Mouse (Mus musculus) myocyte (in vitro differentiated cells): ENCODE results near the gene Rbfox1.

Experiments
- CEBPB ChIP-seq: IDR thresholded peaks from 2 replicates; pipeline ENCODE4 v1.6.1; 2011; ENCODE audit warnings: mild to moderate bottlenecking, moderate library complexity; ENCODE audit not compliant: poor library complexity, insufficient read depth, severe bottlenecking
- E2F4 ChIP-seq: IDR thresholded peaks from one replicate; pipeline ENCODE4 v1.6.1; 2011; ENCODE audit warnings: mild to moderate bottlenecking, control low read depth, moderate library complexity; ENCODE audit not compliant: insufficient read depth
- MAX ChIP-seq: IDR thresholded peaks from one replicate; pipeline ENCODE4 v1.6.1; 2011; ENCODE audit warnings: low read depth, mild to moderate bottlenecking, control low read depth
- MYOD1 ChIP-seq, 3 experiments: IDR thresholded peaks; one replicate each; pipeline ENCODE4 v1.6.1; 2011; ENCODE audit warnings: control low read depth in 2 of 3, low read depth in 2 of 3, mild to moderate bottlenecking in 2 of 3, moderate library complexity in 1 of 3; ENCODE audit not compliant: insufficient read length in 2 of 3, control insufficient read depth in 1 of 3
- MYOG ChIP-seq, 3 experiments: IDR thresholded peaks; one replicate each; pipeline ENCODE4 v1.6.1; 2011; ENCODE audit warnings: control low read depth in 2 of 3, low read depth in 2 of 3, mild to moderate bottlenecking in 2 of 3; ENCODE audit not compliant: insufficient read length in 2 of 3, control insufficient read depth in 1 of 3, insufficient read depth in 1 of 3
- POLR2A ChIP-seq: IDR thresholded peaks from one replicate; pipeline ENCODE4 v1.6.1; 2011; ENCODE audit warnings: low read depth, mild to moderate bottlenecking, control low read depth, moderate library complexity; ENCODE audit not compliant: insufficient read length
- POLR2AphosphoS2 ChIP-seq: IDR thresholded peaks from one replicate; pipeline ENCODE4 v1.6.1; 2011; ENCODE audit warnings: low read depth, control low read depth; ENCODE audit not compliant: insufficient read length
- REST ChIP-seq: IDR thresholded peaks from one replicate; pipeline ENCODE4 v1.6.1; 2011; ENCODE audit warnings: mild to moderate bottlenecking, control low read depth, moderate library complexity; ENCODE audit not compliant: insufficient read depth, insufficient read length
- TCF12 ChIP-seq: IDR thresholded peaks from one replicate; pipeline ENCODE4 v1.6.1; 2011; ENCODE audit warnings: mild to moderate bottlenecking, control low read depth; ENCODE audit not compliant: poor library complexity, insufficient read depth, severe bottlenecking
- TCF3 ChIP-seq: IDR thresholded peaks from one replicate; pipeline ENCODE4 v1.6.1; 2011; ENCODE audit warnings: low read depth, control low read depth; ENCODE audit not compliant: insufficient read length
- USF1 ChIP-seq: IDR thresholded peaks from one replicate; pipeline ENCODE4 v1.6.1; 2011; ENCODE audit warnings: low read depth, mild to moderate bottlenecking, control low read depth, moderate library complexity

- no peak for TF ChIP-seq POLR2A
- TF ChIP-seq MYOG (IDR thresholded peaks at IDR 0.05; ENCODE audit: control insufficient read depth in 1 of 3, insufficient read depth in 1 of 3, insufficient read length in 2 of 3, low read depth in 2 of 3) = no peak
- TF ChIP-seq E2F4 = no peak
- no peak for TF ChIP-seq MAX
- no peak for TF ChIP-seq REST
- no peak for TF ChIP-seq USF1
- TF ChIP-seq CEBPB = no peak
- no peak for TF ChIP-seq TCF12
- TF ChIP-seq MYOD1 (IDR thresholded peaks at IDR 0.05; ENCODE audit: control insufficient read depth in 1 of 3, insufficient read length in 2 of 3, low read depth in 2 of 3) = no peak
- no peak for TF ChIP-seq POLR2AphosphoS2
- no peak for TF ChIP-seq TCF3
Observed at GRCm38 (mm10) chr16:6091326-6092123, 206.4 kb downstream of the Rbfox1 start.
